Mouse (Mus musculus) embryonic facial prominence, embryonic 15.5 days (tissue): ENCODE measurements around the gene Nlk. TPM values are rescaled to one million over a fixed set of nuclear protein-coding genes. Genes with fewer than 3 reads are reported as not detected.
"Not testable (repeated sequence)": the region's sequence is repeated elsewhere in the genome, so short reads cannot be mapped to it uniquely, and the experiment has no call there.

Experiments used
- ATAC-seq: fragments of 200-750 bp; cut with Nextera tagmentation; 2 replicates; pipeline ENCODE4 v1.8.0; 2017; ENCODE audit warnings: low read depth, moderate TSS enrichment; ENCODE audit not compliant: insufficient number of reproducible peaks, low FRiP score, low TSS enrichment
- H3K27ac ChIP-seq: fragments of 300-500 bp; sonication (generic); replicated peaks from 2 replicates; pipeline ENCODE4 v1.5.1; 2015; ENCODE audit warnings: mild to moderate bottlenecking, inconsistent platforms
- H3K27me3 ChIP-seq: fragments of 300-500 bp; sonication (generic); 2 replicates; pipeline ENCODE4 v1.6.1; 2015; ENCODE audit warnings: inconsistent platforms
- H3K36me3 ChIP-seq: fragments of 300-500 bp; sonication (generic); 2 replicates; pipeline ENCODE4 v1.6.1; 2015; ENCODE audit warnings: mild to moderate bottlenecking, inconsistent platforms
- H3K4me1 ChIP-seq: fragments of 300-500 bp; sonication (generic); 2 replicates; pipeline ENCODE4 v1.6.1; 2015; ENCODE audit warnings: inconsistent platforms
- H3K4me2 ChIP-seq: fragments of 300-500 bp; sonication (generic); replicated peaks from 2 replicates; pipeline ENCODE4 v1.6.1; 2015; ENCODE audit warnings: mild to moderate bottlenecking, inconsistent platforms
- H3K4me3 ChIP-seq: fragments of 300-500 bp; sonication (generic); replicated peaks from 2 replicates; pipeline ENCODE4 v1.5.1; 2015; ENCODE audit warnings: mild to moderate bottlenecking, inconsistent platforms
- H3K9ac ChIP-seq: fragments of 300-500 bp; sonication (generic); 2 replicates; pipeline ENCODE4 v1.6.1; 2015; ENCODE audit warnings: inconsistent platforms
- H3K9me3 ChIP-seq: fragments of 300-500 bp; sonication (generic); replicated peaks from 2 replicates; pipeline ENCODE4 v1.6.1; 2016; ENCODE audit warnings: inconsistent platforms
- WGBS: fragments of 180-500 bp; shearing (Covaris S2); methylation state at CpG from one replicate; pipeline ENCODE4 v1.1.7; 2015; 5-methylcytosine and 5-hydroxymethylcytosine counted together
- polyA plus RNA-seq: library from polyadenylated mRNA; unstranded; fragments of >200 nt; fragmentation: Nextera tagmentation; extraction: Ambion mirVana; gene quantifications from 2 replicates; pipeline ENCODE4 v1.2.1, GENCODE M21; 2015

Gene Nlk
- polyA plus RNA-seq, 1 experiment from 2014 or later: 12.3 TPM

GRCm38 (mm10) chr11:78598763-78599415 lies 98.3 kb downstream of the Nlk start:
- H3K9ac ChIP-seq: no peak overlapping the region
- H3K4me3 ChIP-seq: no peak overlapping the region
- no peak for ATAC-seq
- H3K27ac ChIP-seq: no peak overlapping the region
- 0 out of 2 replicates have a peak, but pooled peaks cover 4% of the 10 kb centered on the region for H3K4me1 ChIP-seq
- H3K9me3 ChIP-seq: no peaks in the 10 kb centered on the region
- H3K27me3 ChIP-seq: no peaks in the 10 kb centered on the region
- WGBS: 49% methylated on average over 3 of the region's 3 CpGs
- peaks cover 4% of the 10 kb centered on the region; the same call in 1 of the 2 replicates for H3K36me3 ChIP-seq
- no peak overlapping the region for H3K4me2 ChIP-seq

DNA sequence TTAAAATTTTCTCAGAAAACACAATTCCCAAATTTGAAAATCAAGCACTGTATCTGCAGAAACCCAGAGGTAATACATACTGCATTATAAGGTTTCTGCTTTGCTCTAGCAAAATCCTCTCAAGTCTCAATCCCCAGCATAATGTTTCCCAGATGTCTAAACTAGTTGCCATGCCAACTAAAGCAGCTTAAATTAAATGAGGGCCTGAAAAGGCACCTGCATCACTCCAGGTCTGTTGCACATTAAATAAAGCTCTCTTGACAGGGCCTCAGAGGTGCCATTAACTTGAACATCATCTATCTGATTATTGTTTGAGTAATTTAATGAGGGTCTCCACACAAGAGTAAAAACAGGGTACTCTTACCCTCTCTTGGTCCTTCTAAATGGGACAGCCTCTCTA lies 100.4 kb downstream of the Nlk start:
- peak; percentile 51 for ATAC-seq
- no peaks in the 10 kb centered on the region for H3K36me3 ChIP-seq
- H3K4me3 ChIP-seq: no peak overlapping the region
- H3K27me3 ChIP-seq: no peaks in the 10 kb centered on the region
- no peak overlapping the region for H3K4me2 ChIP-seq
- H3K9me3 ChIP-seq: no peaks in the 10 kb centered on the region
- no peak overlapping the region for H3K27ac ChIP-seq
- 0 out of 2 replicates have a peak, but pooled peaks cover 4% of the 10 kb centered on the region for H3K4me1 ChIP-seq
- no peak overlapping the region for H3K9ac ChIP-seq

- H3K27me3 ChIP-seq: no peaks in the 10 kb centered on the region
- H3K9ac ChIP-seq: no peak overlapping the region
- no peak for ATAC-seq
- H3K36me3 ChIP-seq: no peaks in the 10 kb centered on the region
- no peak overlapping the region for H3K27ac ChIP-seq
- WGBS: 86% methylated on average over 2 of the region's 2 CpGs
- no peak overlapping the region for H3K4me3 ChIP-seq
- no peaks in the 10 kb centered on the region for H3K9me3 ChIP-seq
- H3K4me1 ChIP-seq: 0 out of 2 replicates have a peak, but pooled peaks cover 4% of the 10 kb centered on the region
- no peak overlapping the region for H3K4me2 ChIP-seq
These were observed 101.4 kb downstream of the Nlk start for GRCm38 (mm10) chr11:78595773-78596172.

GRCm38 (mm10) chr11:78594271-78594964 lies 102.8 kb downstream of the Nlk start:
- no peak overlapping the region for H3K9ac ChIP-seq
- 85% methylated on average over 6 of the region's 6 CpGs for WGBS
- no peak for ATAC-seq

GRCm38 (mm10) chr11:78587677-78588076 lies 109.5 kb downstream of the Nlk start:
- not testable (repeated sequence) for H3K4me2 ChIP-seq, H3K27me3 ChIP-seq, H3K4me3 ChIP-seq, H3K9me3 ChIP-seq, ATAC-seq, H3K9ac ChIP-seq, H3K4me1 ChIP-seq, H3K27ac ChIP-seq
- WGBS: 84% methylated on average over 1 of the region's 1 CpGs
- H3K36me3 ChIP-seq: peaks cover 25% of the 10 kb centered on the region

More at GRCm38 (mm10) chr11:78594271-78594964, 102.8 kb downstream of the Nlk start:
- Histone ChIP-seq H3K4me1 (0 out of 2 replicates have a peak, but pooled peaks cover 4% of the 10 kb centered on the region), H3K4me2 (no peak overlapping the region), H3K27ac (no peak overlapping the region), H3K4me3 (no peak overlapping the region), H3K27me3 (no peaks in the 10 kb centered on the region), H3K9me3 (no peaks in the 10 kb centered on the region), H3K36me3 (no peaks in the 10 kb centered on the region)

DNA sequence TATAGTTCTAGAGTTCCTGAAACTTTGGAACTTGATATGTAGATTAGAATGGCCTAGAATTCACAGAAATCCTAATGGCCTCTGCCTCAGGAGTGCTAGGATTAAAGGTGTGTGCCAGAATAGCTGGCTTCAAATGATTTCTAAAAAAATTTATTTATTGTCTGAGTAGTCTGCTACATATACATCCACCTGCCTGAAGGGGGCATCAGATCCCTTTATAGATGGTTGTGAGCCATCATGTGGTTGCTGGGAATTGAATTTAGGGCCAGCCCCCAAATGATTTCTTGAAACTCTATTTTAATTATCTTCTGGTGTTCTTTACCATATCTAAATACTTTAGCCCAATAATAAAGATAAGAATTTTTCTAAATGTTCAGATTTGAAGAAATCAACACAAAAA lies 111.1 kb downstream of the Nlk start:
- Histone ChIP-seq H3K36me3 (peaks cover 29% of the 10 kb centered on the region), H3K9ac (no peak overlapping the region), H3K4me1 (no peaks in the 10 kb centered on the region), H3K9me3 (no peaks in the 10 kb centered on the region), H3K27ac (no peak overlapping the region), H3K4me3 (no peak overlapping the region), H3K4me2 (no peak overlapping the region), H3K27me3 (no peaks in the 10 kb centered on the region)
- ATAC-seq: no peak

GRCm38 (mm10) chr11:78582848-78583247 lies 114.3 kb downstream of the Nlk start:
- H3K9ac ChIP-seq: no peak overlapping the region
- H3K4me1 ChIP-seq: no peaks in the 10 kb centered on the region
- H3K4me3 ChIP-seq: no peak overlapping the region
- ATAC-seq: no peak
- no peak overlapping the region for H3K27ac ChIP-seq
- H3K9me3 ChIP-seq: no peaks in the 10 kb centered on the region
- 91% methylated on average over 6 of the region's 6 CpGs for WGBS
- H3K27me3 ChIP-seq: no peaks in the 10 kb centered on the region
- peaks cover 56% of the 10 kb centered on the region for H3K36me3 ChIP-seq
- no peak overlapping the region for H3K4me2 ChIP-seq

DNA sequence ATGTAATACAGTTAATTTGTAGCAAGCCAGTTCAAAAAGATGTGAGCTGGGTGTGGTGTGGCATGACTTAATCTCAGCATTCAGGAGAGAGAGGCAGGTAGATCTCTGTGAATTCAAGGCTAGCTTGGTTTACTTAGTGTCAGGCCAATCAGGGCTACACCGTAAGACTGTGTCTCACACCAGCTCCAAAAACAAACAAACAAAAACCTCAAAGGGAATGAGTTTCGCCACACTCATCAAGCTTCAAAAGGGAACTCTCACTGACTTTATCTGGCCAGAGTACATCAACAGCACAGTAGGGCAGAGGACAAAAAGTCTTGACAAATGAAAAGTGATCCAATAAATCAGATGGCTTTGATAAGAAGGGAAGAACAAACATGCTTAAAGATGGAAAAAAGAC lies 122.2 kb downstream of the Nlk start:
- no peaks in the 10 kb centered on the region for H3K4me1 ChIP-seq
- no peaks in the 10 kb centered on the region for H3K27me3 ChIP-seq
- no peak overlapping the region for H3K4me2 ChIP-seq
- no peaks in the 10 kb centered on the region for H3K9me3 ChIP-seq
- H3K9ac ChIP-seq: no peak overlapping the region
- peaks cover 65% of the 10 kb centered on the region for H3K36me3 ChIP-seq
- H3K4me3 ChIP-seq: no peak overlapping the region
- no peak overlapping the region for H3K27ac ChIP-seq
- ATAC-seq: no peak
- 80% methylated on average over 2 of the region's 2 CpGs for WGBS

DNA sequence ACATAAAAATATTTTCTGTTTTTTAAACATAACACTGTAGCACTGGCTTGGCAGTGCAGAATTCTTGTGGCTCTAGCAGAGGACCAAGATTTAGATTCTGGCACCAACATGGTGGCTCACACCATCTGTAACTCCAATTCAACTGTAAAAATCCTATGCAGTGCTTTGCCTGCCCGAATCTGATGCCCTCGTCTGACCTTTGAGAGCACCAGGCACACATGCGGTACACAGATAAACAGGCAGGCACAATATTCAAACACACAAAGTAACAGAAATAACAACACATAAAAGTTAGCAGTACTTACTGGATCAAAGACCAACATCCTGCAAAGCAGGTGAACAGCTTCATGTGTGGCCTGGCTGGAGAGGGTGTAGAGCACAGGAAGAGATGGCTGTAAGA lies 122.6 kb downstream of the Nlk start:
- peaks cover 61% of the 10 kb centered on the region for H3K36me3 ChIP-seq
- no peak for ATAC-seq

DNA sequence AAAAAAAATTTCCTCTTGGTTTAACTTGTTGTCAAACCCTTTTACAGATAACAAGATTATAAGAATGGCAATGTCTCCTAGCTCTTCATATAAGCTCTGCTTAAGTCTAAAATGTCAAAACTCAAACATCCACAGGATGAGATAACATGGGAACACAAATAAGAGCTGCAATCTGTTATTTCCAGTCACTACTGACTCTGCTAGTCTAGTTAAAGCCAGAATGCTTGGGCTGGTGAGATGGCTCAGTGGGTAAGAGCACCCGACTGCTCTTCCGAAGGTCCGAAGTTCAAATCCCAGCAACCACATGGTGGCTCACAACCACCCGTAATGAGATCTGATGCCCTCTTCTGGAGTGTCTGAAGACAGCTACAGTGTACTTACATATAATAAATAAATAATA lies 123.1 kb downstream of the Nlk start:
- not testable (repeated sequence) for H3K27ac ChIP-seq, H3K4me3 ChIP-seq, H3K4me1 ChIP-seq, H3K4me2 ChIP-seq, H3K9me3 ChIP-seq, ATAC-seq, H3K9ac ChIP-seq, H3K27me3 ChIP-seq
- WGBS: 92% methylated on average over 4 of the region's 4 CpGs
- peaks cover 58% of the 10 kb centered on the region for H3K36me3 ChIP-seq

More for the DNA sequence above, 122.6 kb downstream of the Nlk start:
- Histone ChIP-seq H3K9ac (no peak overlapping the region), H3K27ac (no peak overlapping the region), H3K9me3 (no peaks in the 10 kb centered on the region), H3K4me1 (no peaks in the 10 kb centered on the region), H3K4me3 (no peak overlapping the region), H3K4me2 (no peak overlapping the region), H3K27me3 (no peaks in the 10 kb centered on the region)
- WGBS: 92% methylated on average over 3 of the region's 3 CpGs

DNA sequence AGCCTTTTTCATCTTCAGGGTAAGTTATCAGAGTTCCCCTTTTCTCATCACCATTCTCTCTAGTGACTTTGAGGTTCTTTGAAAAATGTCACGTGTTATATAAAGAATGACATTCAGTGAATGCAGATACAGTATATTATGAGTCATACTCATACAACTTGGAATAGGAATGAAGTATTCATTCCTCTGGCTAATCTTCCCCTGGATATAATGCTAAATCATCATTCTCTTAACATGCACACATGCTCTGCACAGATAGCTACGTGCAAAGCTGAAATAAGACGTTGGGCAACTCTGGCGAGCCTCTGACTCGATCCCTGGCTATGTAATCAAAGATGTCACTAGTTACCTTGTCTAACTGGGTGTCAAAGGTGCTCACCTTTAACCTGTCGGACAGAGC lies 125.3 kb downstream of the Nlk start:
- ATAC-seq: no peak
- Histone ChIP-seq H3K4me2 (no peak overlapping the region), H3K36me3 (peaks cover 42% of the 10 kb centered on the region), H3K27me3 (no peaks in the 10 kb centered on the region), H3K9ac (no peak overlapping the region), H3K4me1 (no peaks in the 10 kb centered on the region), H3K27ac (no peak overlapping the region), H3K4me3 (no peak overlapping the region), H3K9me3 (no peaks in the 10 kb centered on the region)
- 80% methylated on average over 6 of the region's 6 CpGs for WGBS

- H3K9ac ChIP-seq: no peak overlapping the region
- H3K4me3 ChIP-seq: no peak overlapping the region
- H3K4me2 ChIP-seq: no peak overlapping the region
- no peak for ATAC-seq
- 93% methylated on average over 8 of the region's 8 CpGs for WGBS
- no peaks in the 10 kb centered on the region for H3K4me1 ChIP-seq
- peaks cover 38% of the 10 kb centered on the region for H3K36me3 ChIP-seq
- no peaks in the 10 kb centered on the region for H3K9me3 ChIP-seq
- H3K27ac ChIP-seq: no peak overlapping the region
- no peaks in the 10 kb centered on the region for H3K27me3 ChIP-seq
These were observed 125.7 kb downstream of the Nlk start for GRCm38 (mm10) chr11:78571441-78571840.
